Mouse (Mus musculus) right cerebral cortex, postnatal 10 days (tissue): ENCODE measurements around the gene Hhex.

Source experiments
- DNase-seq, 2 experiments: peaks; one replicate each; pipeline ENCODE4 v3.0.0; 2021; ENCODE audit warnings: low spot score in 2 of 2

Gene Hhex

GRCm38 (mm10) chr19:37434263-37434951 lies at the start of gene Hhex:
Gene Hhex (plus strand): TSS chr19:37434810.
- DNase-seq = peak; percentile 45 to 68

- no peak for DNase-seq
Measured at GRCm38 (mm10) chr19:37386126-37386525, 48.5 kb upstream of the Hhex start.

GRCm38 (mm10) chr19:37391869-37392268 lies 42.7 kb upstream of the Hhex start:
- DNase-seq = no peak

- DNase-seq = no peak
Measured at GRCm38 (mm10) chr19:37396279-37396678, 38.3 kb upstream of the Hhex start.

GRCm38 (mm10) chr19:37400936-37401335 lies 33.7 kb upstream of the Hhex start:
- DNase-seq = no peak

- DNase-seq = peak; percentile 33 to 43
Measured at GRCm38 (mm10) chr19:37418294-37418693, 16.3 kb upstream of the Hhex start.

- peak; percentile 43 to 45 for DNase-seq
Measured at GRCm38 (mm10) chr19:37419613-37420012, 15.0 kb upstream of the Hhex start.

- no peak for DNase-seq
Measured at GRCm38 (mm10) chr19:37428589-37428988, 6.0 kb upstream of the Hhex start.

- no peak for DNase-seq
Measured at GRCm38 (mm10) chr19:37431139-37431756, 3.4 kb upstream of the Hhex start.

- DNase-seq = no peak
Measured at GRCm38 (mm10) chr19:37432868-37433570, 1.6 kb upstream of the Hhex start.

GRCm38 (mm10) chr19:37433895-37434262 lies 731 bp upstream of the Hhex start:
- no peak for DNase-seq

- no peak for DNase-seq
Measured at GRCm38 (mm10) chr19:37435041-37435852, 637 bp downstream of the Hhex start.

GRCm38 (mm10) chr19:37435853-37436174 lies 1.2 kb downstream of the Hhex start:
- no peak for DNase-seq

- peak; percentile 38 to 42 for DNase-seq
Measured at GRCm38 (mm10) chr19:37436514-37437288, 2.1 kb downstream of the Hhex start.

GRCm38 (mm10) chr19:37437289-37437606 lies 2.6 kb downstream of the Hhex start:
- no peak for DNase-seq

- no peak for DNase-seq
Measured at GRCm38 (mm10) chr19:37440181-37440580, 5.6 kb downstream of the Hhex start.

GRCm38 (mm10) chr19:37440708-37441475 lies 6.3 kb downstream of the Hhex start:
- no peak for DNase-seq

- DNase-seq = no peak
Measured at GRCm38 (mm10) chr19:37442524-37443286, 8.1 kb downstream of the Hhex start.

GRCm38 (mm10) chr19:37443631-37444140 lies 9.1 kb downstream of the Hhex start:
- DNase-seq = no peak

- no peak for DNase-seq
Measured at GRCm38 (mm10) chr19:37448212-37448611, 13.6 kb downstream of the Hhex start.
